Mouse (Mus musculus) kidney, postnatal 10 days (tissue): Measurements from ENCODE around the gene Spata13.

Experiments
- DNase-seq: peaks from one replicate; pipeline ENCODE4 v3.0.0; 2021; ENCODE audit warnings: mixed read lengths

Spata13 gene

DNA sequence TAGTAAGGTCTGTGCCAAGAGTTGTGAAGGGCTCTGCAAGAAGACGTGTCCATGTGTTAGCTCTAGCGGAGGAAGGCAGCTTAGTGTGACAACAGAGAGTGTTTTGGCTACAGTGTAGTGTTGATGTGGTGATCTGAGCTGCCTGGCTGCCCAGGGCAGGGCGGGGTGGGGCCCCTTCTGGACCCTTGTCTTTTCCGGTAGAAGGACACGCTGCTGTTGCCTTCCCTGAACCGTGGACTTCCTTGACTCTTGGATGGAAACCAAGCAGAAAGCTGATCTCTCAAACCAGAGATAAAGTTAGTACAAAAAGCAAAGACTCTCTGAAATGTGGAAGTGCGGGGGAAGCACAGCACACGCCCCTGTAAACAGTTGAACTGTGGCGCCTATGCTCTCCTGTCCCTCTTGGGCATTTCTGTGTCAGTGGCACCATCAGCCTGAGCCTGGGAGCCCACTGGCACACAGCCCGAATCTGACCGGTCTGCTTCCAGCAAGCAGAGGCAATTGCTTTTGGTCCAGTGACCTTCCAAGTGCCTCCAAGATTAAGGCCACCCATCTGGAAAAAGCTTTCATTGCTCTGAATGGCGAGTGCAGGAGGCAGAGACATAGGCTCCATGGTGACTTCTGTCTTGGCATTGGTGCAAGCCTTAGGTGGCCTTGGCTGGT, 48.7 kb downstream of the Spata13 start:
- DNase-seq: peak; percentile 91

DNA sequence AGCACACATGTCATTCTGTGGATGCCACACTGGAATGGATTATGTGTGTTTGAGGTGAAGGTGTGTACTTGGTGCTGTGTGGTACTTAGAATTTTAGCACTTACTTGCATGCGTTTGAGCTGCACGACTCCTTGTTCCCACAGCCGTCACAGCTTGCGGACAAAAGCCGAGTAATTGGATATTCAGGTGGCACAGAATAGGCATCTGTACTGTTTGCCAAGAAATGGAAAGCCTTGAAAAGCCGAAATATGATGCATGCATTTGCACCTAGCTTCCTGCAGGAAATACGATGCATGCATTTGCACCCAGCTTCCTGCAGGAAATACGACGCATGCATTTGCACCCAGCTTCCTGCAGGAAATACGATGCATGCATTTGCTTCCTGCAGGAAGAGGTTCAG, 50.2 kb downstream of the Spata13 start:
- DNase-seq: no peak

GRCm38 (mm10) chr14:60686733-60687132, 52.9 kb downstream of the Spata13 start:
- no peak for DNase-seq

GRCm38 (mm10) chr14:60687241-60687640, 53.4 kb downstream of the Spata13 start:
- peak; percentile 24 for DNase-seq

DNA sequence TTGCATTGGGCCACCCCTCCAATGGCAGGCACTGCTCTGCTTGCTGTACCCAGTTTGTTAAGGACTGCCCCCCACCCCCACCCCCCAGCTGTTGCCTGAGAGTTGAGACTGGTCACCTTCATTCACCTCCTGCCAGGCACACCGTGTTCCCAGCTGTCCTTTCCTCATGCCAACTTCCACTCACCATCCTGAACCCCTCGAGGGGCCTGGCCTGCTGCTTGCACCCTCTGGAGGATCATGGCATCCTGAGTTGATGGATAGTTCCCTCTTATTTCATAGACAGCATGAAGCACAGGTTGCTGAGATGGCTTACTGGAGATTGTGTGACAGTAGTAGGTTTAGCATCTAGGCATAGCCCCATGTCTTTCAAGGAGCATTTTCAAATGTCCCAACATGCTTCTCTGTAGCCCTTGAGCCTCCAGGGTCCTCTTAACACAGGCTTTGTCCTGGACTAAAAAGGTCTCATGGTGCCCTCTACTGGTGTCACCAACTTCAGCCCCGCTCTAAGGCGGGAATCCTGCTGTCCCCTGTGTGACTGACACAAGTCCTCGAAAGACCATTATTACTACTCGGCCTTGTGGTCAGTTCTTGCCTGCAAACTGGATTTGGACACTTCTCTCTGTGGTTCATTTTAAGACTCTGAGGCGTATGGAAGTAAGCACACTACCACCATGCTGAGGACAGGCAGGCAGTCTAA, 54.9 kb downstream of the Spata13 start:
- peak; percentile 84 for DNase-seq

- no peak for DNase-seq
Observed at GRCm38 (mm10) chr14:60689768-60690167, 56.0 kb downstream of the Spata13 start.

DNA sequence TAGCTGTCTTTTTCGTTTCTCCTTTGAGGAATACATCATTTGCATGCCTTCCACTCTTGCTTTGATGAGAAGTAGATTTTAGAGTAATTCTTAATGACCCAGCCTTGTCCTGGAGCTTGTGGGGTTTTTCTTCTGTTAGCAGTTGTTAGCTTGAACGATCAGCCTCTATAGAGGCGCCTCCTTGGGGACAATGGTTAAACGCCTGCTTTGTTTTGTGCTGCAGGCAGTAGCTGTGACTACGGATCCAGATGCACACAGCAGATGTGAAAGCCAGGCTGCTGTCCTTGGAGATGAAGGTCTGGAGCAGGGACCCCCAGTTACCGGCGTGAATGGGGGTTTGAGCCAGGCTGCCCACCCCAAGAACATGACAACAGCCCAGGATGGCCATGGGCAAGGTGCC, 56.8 kb downstream of the Spata13 start:
- no peak for DNase-seq

GRCm38 (mm10) chr14:60693122-60693536, 59.3 kb downstream of the Spata13 start:
- DNase-seq: no peak

DNA sequence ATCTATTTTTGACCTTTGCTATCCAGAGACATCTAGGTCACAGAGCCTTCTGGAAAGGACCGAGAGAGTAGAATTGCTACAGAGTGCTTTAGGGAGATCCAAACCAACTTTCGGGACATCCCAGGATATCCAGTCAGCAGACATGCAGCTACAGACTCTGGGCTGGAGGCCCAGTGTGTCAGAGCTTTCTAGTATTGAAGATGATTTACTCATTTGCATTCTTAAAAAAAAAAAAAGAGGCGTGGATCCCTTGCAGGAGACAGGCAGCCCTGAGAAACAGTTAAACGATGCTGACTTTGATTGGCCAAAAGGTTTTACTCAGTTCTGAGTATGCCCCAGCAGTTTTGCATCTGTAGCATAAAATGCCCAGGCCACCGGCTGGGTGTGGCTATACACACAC, 59.9 kb downstream of the Spata13 start:
- peak; percentile 53 for DNase-seq

DNA sequence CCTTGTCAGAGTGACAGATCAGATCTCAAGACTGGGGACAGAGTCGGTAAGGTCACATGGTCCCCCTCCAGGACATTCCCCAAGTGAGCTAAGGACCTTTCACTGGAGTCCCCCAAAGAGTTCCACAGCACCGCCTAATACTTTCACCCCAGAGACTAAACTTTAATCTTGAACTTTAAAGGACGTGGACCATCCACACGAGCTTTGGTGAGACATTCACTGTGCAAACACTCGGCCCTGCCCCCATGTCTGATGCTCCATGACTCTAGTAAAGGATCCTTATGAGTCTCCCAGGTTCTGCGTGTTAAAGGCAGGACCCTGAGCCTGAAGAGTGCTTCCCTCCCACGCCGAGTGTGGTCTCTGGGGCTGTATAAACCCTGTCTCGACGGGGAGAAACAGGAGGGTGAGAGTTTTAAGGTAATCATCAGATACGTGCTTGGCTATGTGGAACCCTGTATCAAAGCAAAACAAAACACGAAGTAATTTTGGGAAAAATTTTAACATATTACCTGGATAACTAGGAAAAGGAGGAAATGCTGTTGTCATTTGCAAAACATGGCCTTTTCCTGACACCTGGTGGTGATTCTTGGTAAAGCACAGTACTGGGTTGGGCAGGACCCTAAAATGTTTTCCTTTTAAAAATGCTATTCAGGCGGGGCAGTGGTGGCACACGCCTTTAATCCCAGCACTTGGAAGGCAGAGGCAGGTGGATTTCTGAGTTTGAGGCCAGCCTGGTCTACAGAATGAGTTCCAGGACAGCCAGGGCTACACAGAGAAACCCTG, 60.6 kb downstream of the Spata13 start:
- peak; percentile 84 for DNase-seq

DNA sequence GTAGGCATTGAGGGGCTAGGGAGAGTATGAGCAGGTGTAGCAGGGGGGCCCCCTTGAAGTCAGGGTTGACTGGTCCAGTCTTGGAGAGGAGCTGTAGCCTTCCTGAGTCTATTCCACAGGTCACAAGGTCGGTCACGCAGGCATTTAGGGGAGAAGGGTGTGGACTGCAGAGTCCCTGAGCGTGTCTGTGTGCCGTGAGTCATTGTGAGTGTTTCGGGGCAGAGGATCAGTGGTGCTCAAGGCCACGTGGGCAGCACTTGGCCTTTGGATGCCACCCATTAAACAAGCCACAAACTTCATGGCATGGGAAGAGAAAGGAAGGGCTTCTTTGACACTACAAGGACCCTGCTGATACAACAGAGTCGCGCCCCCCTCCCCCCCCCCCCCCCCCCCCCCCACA, 63.5 kb downstream of the Spata13 start:
- no peak for DNase-seq

GRCm38 (mm10) chr14:60698980-60699379, 65.2 kb downstream of the Spata13 start:
- no peak for DNase-seq

- peak; percentile 58 for DNase-seq
Observed at GRCm38 (mm10) chr14:60702377-60703140, 68.8 kb downstream of the Spata13 start.

DNA sequence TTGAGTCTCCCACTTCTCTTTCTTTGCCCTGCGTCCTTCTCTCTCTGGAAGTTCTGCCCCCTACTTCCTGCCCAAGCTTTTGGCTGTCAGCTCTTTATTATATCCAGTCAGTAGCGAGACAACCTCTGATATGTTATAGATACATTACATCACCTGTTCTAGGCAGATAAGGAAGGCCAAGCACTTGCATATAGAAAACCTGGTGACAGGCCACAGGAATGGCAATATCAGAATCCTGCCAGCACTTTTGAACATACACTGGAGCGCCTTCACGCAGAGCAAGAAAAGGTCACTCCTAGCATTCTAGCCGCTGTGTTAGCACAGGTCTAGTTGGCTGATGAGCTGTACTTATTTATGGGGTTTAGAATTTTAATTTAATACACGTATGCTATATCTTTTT, 70.7 kb downstream of the Spata13 start:
- no peak for DNase-seq

DNA sequence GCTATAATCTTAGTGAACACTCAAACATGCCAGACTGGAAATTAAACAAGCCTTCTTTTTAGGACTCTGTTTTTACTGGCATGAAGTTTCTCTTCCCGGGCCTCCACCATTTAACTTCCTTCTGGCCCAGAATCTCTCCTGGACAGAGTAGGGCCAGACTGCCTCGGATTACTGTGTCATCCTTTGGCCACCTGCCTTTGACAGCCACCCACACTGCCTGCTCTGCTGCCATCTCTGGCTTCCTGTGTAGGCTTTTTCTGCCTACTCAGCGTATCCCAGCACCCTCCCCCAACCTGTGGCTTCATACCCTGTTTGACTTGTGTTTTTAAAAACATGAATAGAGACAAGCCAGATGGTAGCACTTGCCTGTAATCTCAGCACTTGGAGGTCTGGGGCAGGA, 71.2 kb downstream of the Spata13 start:
- no peak for DNase-seq

- no peak for DNase-seq
Observed at GRCm38 (mm10) chr14:60709192-60709591, 75.4 kb downstream of the Spata13 start.

DNA sequence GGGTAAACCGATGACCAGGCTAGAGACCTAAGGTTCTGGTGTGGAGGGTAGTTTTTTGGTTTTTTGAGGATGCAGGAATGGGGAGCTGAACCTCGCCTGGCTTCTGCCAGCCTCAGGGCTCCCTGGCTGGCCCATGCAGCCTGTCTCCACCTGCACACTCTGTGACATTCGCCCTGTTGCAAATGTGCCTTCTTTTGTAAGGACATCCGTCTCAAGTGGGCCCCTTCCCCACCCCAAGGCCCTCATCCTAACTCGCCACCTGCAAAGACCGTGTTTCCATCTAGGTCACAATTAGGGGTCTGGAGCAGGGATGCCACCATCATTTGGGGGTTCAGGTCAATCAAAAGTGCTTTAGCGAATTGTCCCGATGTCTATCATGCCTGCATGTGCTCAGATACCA, 75.9 kb downstream of the Spata13 start:
- no peak for DNase-seq

DNA sequence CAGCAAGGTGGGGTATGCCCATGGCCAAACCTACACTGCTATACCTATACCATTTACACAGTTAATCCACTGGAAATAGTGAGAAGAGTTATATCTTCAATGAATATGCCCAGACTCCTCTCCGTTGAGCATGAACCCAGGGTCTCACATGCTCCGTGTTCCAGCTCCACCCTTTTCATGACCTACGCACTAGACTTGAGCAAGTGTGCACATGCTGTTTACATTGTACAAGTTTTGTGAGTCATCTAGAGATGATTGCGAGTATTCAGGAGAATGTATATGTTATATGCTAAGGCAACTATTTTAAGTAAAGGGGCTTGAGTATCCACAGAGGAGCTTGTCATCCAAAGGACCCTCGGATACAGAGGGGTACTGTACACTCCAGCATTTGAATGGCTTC, 77.4 kb downstream of the Spata13 start:
- no peak for DNase-seq

DNA sequence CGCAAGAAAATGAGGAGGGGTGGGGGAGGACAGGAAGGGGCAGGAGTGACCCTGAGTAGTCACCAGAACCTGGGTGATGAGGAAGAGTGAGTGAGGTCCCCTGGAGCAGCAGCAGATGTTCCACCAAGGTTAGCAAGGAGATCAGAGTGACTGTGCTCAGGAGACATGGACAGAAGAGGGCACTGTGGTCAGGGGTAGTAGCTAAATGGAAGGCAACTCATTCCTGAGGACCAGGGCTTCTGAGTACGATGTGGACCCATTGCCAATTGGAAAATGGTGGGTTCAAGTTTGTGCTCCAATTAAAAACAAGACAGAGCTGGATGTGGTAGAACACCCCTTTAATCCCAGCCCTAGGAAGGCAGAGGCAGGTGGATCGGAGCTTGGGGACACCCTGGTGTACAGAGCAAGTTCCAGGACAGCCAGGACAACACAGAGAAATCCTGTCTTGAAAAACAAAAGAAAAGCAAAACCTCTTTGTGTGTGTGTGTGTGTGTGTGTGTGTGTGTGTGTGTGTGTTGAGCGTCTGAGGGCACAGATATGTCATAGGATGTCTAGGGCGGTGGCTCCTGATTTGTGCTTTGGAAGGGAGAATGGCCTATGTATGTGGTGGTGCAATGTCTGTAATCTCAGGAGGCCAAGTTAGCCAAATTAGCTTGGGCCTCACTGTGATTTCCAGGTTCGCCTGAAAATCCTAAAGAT, 77.9 kb downstream of the Spata13 start:
- no peak for DNase-seq

DNA sequence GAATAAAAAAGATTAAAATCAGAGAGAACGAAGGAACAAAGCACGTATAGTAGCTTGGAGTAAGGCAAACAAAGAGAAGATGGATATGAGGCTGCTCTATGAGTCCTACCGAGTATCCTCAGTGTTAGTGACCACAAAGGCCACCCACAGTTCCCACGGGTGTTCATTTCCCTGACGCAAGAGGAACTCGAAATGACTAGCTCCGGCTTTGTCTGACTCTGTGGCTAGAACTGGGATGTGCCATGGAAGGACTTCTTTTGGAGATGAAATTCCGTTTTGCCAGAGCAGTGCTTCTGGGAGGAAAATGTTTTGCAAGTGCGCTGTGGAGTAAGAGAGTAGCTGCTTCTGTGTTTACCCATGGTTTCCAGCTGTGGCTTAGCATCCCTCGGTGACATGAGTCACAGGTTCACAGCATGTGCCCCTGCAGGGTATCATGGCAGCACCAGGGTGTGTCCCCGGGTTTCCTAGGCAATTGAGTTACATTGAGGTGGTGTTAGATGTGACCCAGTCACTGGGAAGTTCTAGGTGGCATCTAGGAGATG, 78.6 kb downstream of the Spata13 start:
- no peak for DNase-seq

DNA sequence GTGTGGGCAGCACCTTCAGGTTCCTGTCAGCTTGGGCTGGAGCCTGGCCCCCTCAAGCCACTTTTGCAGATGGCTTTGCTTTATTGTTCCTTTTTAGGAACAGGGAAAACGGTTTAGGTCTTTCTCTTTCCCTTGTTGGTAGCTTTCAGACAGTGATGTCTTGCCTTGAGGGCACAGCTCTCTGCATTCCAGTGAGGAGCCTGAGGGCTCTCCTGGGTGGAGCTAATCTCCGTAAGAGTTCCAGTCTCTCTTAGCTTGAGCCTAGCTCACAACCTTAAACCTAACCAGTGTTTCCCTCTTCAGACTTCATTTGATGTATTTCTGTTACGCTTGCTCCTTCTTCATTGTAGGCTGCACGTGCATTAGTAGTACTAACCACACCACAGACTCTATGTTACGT, 81.9 kb downstream of the Spata13 start:
- DNase-seq: no peak

DNA sequence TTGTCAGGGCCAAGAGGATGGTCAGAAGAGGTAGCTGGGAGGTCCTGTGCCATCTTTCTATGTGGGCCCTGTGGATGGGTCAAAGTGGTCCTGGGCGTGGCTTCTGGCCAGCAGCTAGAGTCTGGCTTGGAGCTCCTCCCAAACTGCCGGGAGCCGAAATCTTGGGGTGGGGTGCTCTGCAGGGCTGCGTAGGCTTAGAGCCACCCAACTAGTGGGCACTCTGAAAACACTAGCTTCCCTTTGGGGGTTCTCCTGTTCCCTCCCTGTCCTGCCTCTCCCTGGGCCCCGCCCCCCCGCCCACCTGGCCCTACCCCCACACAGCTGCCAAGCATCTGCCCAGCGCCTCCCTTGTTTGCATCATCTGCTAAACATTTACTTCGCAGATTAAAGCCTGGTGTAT, 87.5 kb downstream of the Spata13 start:
- DNase-seq: no peak
